Mouse (Mus musculus) CH12.LX (cell line): ENCODE measurements around the gene Med7. TPM values are rescaled to one million over a fixed set of nuclear protein-coding genes. Genes with fewer than 3 reads are reported as not detected.

Source experiments
- DNase-seq: peaks from one replicate; pipeline ENCODE4 v3.0.0-alpha.2; 2013; ENCODE audit errors: extremely low read depth
- H3K27ac ChIP-seq: 2 replicates; pipeline ENCODE4 v1.5.1; 2012; ENCODE audit warnings: low read depth, mild to moderate bottlenecking, control low read depth, moderate library complexity; ENCODE audit not compliant: insufficient read depth
- H3K27me3 ChIP-seq: replicated peaks from 2 replicates; pipeline ENCODE3; 2012; ENCODE audit warnings: inconsistent platforms
- H3K36me3 ChIP-seq, 2 experiments: replicated peaks in 1 of 2; 2 replicates each; pipeline versions ENCODE3 to v1.6.1; 2012; ENCODE audit warnings: inconsistent platforms in 1 of 2, low read length in 1 of 2, mild to moderate bottlenecking in 1 of 2, mixed read lengths in 1 of 2, moderate library complexity in 1 of 2; ENCODE audit not compliant: control insufficient read depth in 1 of 2, insufficient read depth in 1 of 2
- H3K4me1 ChIP-seq, 2 experiments: 2 replicates each; pipeline ENCODE4 v1.6.1; 2012; ENCODE audit warnings: inconsistent platforms in 1 of 2, moderate library complexity in 1 of 2; ENCODE audit not compliant: insufficient read depth in 2 of 2, control insufficient read depth in 1 of 2
- H3K4me2 ChIP-seq: 2 replicates; pipeline ENCODE4 v1.6.1; 2012; ENCODE audit warnings: low read depth, mild to moderate bottlenecking, control low read depth; ENCODE audit not compliant: poor library complexity, insufficient read depth, severe bottlenecking
- H3K4me3 ChIP-seq, 3 experiments: fragments of 150-350 bp in 1 of 3; sonication (generic) in 1 of 3; replicated peaks in 1 of 3; 2 replicates each; pipeline versions ENCODE3 to v1.5.1; 2011 to 2012; ENCODE audit warnings: low read depth in 2 of 3, low read length in 2 of 3, mild to moderate bottlenecking in 2 of 3, moderate library complexity in 2 of 3, control low read depth in 1 of 3, improper control_type of control experiment in 1 of 3, inconsistent platforms in 1 of 3, mixed read lengths in 1 of 3; ENCODE audit not compliant: poor library complexity in 1 of 3
- H3K79me2 ChIP-seq: replicated peaks from 2 replicates; pipeline ENCODE4 v1.6.1; 2012; ENCODE audit warnings: mild to moderate bottlenecking, moderate library complexity; ENCODE audit not compliant: control insufficient read depth, poor library complexity, insufficient read depth, severe bottlenecking; ENCODE audit errors: extremely low read depth
- H3K9ac ChIP-seq: 2 replicates; pipeline ENCODE4 v1.6.1; 2012; ENCODE audit warnings: low read depth, mild to moderate bottlenecking, control low read depth, moderate library complexity; ENCODE audit not compliant: insufficient read depth
- H3K9me3 ChIP-seq: replicated peaks from 2 replicates; pipeline ENCODE3; 2012; ENCODE audit warnings: low read length, inconsistent platforms, mixed read lengths
- CHD2 ChIP-seq: IDR thresholded peaks from 2 replicates; pipeline ENCODE4 v1.6.1; 2011; ENCODE audit warnings: low read length, improper control_type of control experiment
- CTCF ChIP-seq, 2 experiments: IDR thresholded peaks in 1 of 2; conservative IDR thresholded peaks in 1 of 2; 2 replicates each; pipeline ENCODE4 v1.5.1; 2011 to 2012; ENCODE audit warnings: low read depth in 2 of 2, low read length in 2 of 2, improper control_type of control experiment in 1 of 2, inconsistent platforms in 1 of 2, mild to moderate bottlenecking in 1 of 2, moderate library complexity in 1 of 2
- E2F4 ChIP-seq: IDR thresholded peaks from 2 replicates; pipeline ENCODE4 v1.6.1; 2011; ENCODE audit warnings: low read depth, low read length, improper control_type of control experiment; ENCODE audit not compliant: insufficient replicate concordance
- GABPA ChIP-seq: IDR thresholded peaks from 2 replicates; pipeline ENCODE4 v1.6.1; 2012; ENCODE audit warnings: low read depth, low read length, improper control_type of control experiment, inconsistent platforms; ENCODE audit not compliant: insufficient replicate concordance
- KAT2A ChIP-seq: IDR thresholded peaks from 2 replicates; pipeline ENCODE4 v1.6.1; 2012; ENCODE audit warnings: low read length, improper control_type of control experiment, inconsistent platforms; ENCODE audit not compliant: insufficient replicate concordance
- MAFK ChIP-seq: IDR thresholded peaks from 2 replicates; pipeline ENCODE4 v1.6.1; 2011; ENCODE audit warnings: low read length, improper control_type of control experiment; ENCODE audit not compliant: insufficient replicate concordance
- MAX ChIP-seq: IDR thresholded peaks from 2 replicates; pipeline ENCODE4 v1.6.1; 2011; ENCODE audit warnings: low read length, improper control_type of control experiment
- MAZ ChIP-seq: IDR thresholded peaks from 2 replicates; pipeline ENCODE4 v1.6.1; 2012; ENCODE audit warnings: low read depth, mild to moderate bottlenecking, inconsistent platforms, low read length, improper control_type of control experiment, moderate library complexity
- NRF1 ChIP-seq: IDR thresholded peaks from 2 replicates; pipeline ENCODE4 v1.6.1; 2014; ENCODE audit warnings: low read depth, mild to moderate bottlenecking, inconsistent platforms, low read length, improper control_type of control experiment, moderate library complexity
- RAD21 ChIP-seq: IDR thresholded peaks from 2 replicates; pipeline ENCODE4 v1.6.1; 2011; ENCODE audit warnings: low read depth, mild to moderate bottlenecking, low read length, improper control_type of control experiment, moderate library complexity
- SMC3 ChIP-seq: IDR thresholded peaks from 2 replicates; pipeline ENCODE4 v1.6.1; 2011; ENCODE audit warnings: low read depth, low read length, improper control_type of control experiment
- ZKSCAN1 ChIP-seq: IDR thresholded peaks from 2 replicates; pipeline ENCODE4 v1.6.1; 2012; ENCODE audit warnings: low read depth, inconsistent platforms, low read length, improper control_type of control experiment, borderline replicate concordance
- dilution Hi-C: fragments of 300-500 bp; cut with MboI; formaldehyde crosslinking; loops from 2 replicates; pipeline ENCODE4 v1.14.3; 2020; ENCODE audit warnings: low sequenced_read_pairs; ENCODE audit not compliant: extremely low pct_unique_long_range_greater_than_20kb, extremely low pct_ligation_motif_present
- in situ Hi-C: fragments of 300-500 bp; cut with MboI; formaldehyde crosslinking; loops from 3 replicates; pipeline ENCODE4 v1.14.3; 2019; ENCODE audit warnings: low sequenced_read_pairs, low pct_ligation_motif_present, low pct_unique_long_range_greater_than_20kb, mixed read lengths
- polyA plus RNA-seq: library from polyadenylated mRNA; unstranded; fragments of >175 nt; gene quantifications from 2 replicates; pipeline ENCODE4 v1.2.1, GENCODE M21; 2012; ENCODE audit warnings: low read depth; ENCODE audit not compliant: insufficient read length
- total RNA-seq, 2 experiments: library from RNA; depleted of rRNA; stranded (reverse); fragments of 300-350 nt in 1 of 2; fragments of >200 nt in 1 of 2; gene quantifications; 2 replicates each; pipeline ENCODE4 v1.2.3; 2012 to 2014

Gene Med7
- total and polyA plus RNA-seq, 3 experiments, result 32.7 to 104 (median 59.9) TPM

- no peak overlapping the region for H3K9ac ChIP-seq
- H3K4me3 ChIP-seq, result no peak overlapping the region
- no peak overlapping the region for H3K27ac ChIP-seq
- peaks cover 2% of the 10 kb centered on the region for H3K9me3 ChIP-seq
- in situ Hi-C loops (no loop called here), dilution Hi-C loops (no loop called here)
- TF ChIP-seq ZKSCAN1, result no peak
- no peak for TF ChIP-seq CHD2
- no peak overlapping the region for H3K4me2 ChIP-seq
- H3K79me2 ChIP-seq, result no peaks in the 10 kb centered on the region
- H3K36me3 ChIP-seq, result no peaks in the 10 kb centered on the region
- no peak for DNase-seq
- peaks cover 2% of the 10 kb centered on the region for H3K27me3 ChIP-seq
- H3K4me1 ChIP-seq, result peaks cover 0 to 3% of the 10 kb centered on the region in 2 experiments; a peak in 1 of 4 replicates
Measured at GRCm38 (mm10) chr11:46479311-46479710, 42.6 kb downstream of the Med7 start.

- H3K9me3 ChIP-seq, result peaks cover under 1% of the 10 kb centered on the region
- no peaks in the 10 kb centered on the region for H3K79me2 ChIP-seq
- no peak overlapping the region for H3K4me2 ChIP-seq
- H3K4me3 ChIP-seq, result no peak overlapping the region
- H3K27me3 ChIP-seq, result no peaks in the 10 kb centered on the region
- no peak overlapping the region for H3K27ac ChIP-seq
- TF ChIP-seq MAZ (no peak), KAT2A (no peak), MAFK (no peak), E2F4 (no peak), GABPA (no peak), MAX (no peak)
- DNase-seq, result no peak
- no peak overlapping the region for H3K9ac ChIP-seq
- no peaks in the 10 kb centered on the region for H3K36me3 ChIP-seq
- dilution Hi-C loops, result no loop called here
- H3K4me1 ChIP-seq, result peaks cover 0 to 3% of the 10 kb centered on the region in 2 experiments; a peak in 1 of 4 replicates
- in situ Hi-C loops, result no loop called here
Measured at GRCm38 (mm10) chr11:46480517-46480916, 43.8 kb downstream of the Med7 start.

GRCm38 (mm10) chr11:46488231-46488630 lies 51.5 kb downstream of the Med7 start:
- peak; percentile 75 for TF ChIP-seq SMC3
- TF ChIP-seq RAD21, result peak; percentile 73
- peak in 1 of 2 experiments; percentile 71; a peak in 2 of 4 replicates for TF ChIP-seq CTCF (conservative IDR thresholded peaks at IDR 0.05 in 1 of 2, IDR thresholded peaks at IDR 0.05 in 1 of 2; ENCODE audit: low read depth in 2 of 2, low read length in 2 of 2)
- no peak for TF ChIP-seq NRF1
- no peak for TF ChIP-seq ZKSCAN1
- TF ChIP-seq, all 38 proteins: peak for 3
- Histone ChIP-seq H3K9ac (no peak overlapping the region), H3K9me3 (peaks cover 4% of the 10 kb centered on the region), H3K79me2 (no peaks in the 10 kb centered on the region), H3K4me1 (no peaks in the 10 kb centered on the region), H3K4me3 (no peak overlapping the region), H3K27me3 (no peaks in the 10 kb centered on the region), H3K4me2 (no peak overlapping the region), H3K36me3 (no peaks in the 10 kb centered on the region), H3K27ac (no peak overlapping the region)
- in situ Hi-C loops (no loop called here), dilution Hi-C loops (no loop called here)
- DNase-seq, result peak; percentile 11
